Mouse (Mus musculus) forebrain, embryonic 13.5 days (tissue): Measurements from ENCODE around the gene Abhd17b. TPM values are rescaled to one million over a fixed set of nuclear protein-coding genes. Genes with fewer than 3 reads are reported as not detected.
"Not testable (repeated sequence)": the region's sequence is repeated elsewhere in the genome, so short reads cannot be mapped to it uniquely, and the experiment has no call there.

Experiments
- ATAC-seq: fragments of 200-750 bp; cut with Nextera tagmentation; 2 replicates; pipeline ENCODE4 v1.8.0; 2017
- H3K27ac ChIP-seq: fragments of 300-500 bp; sonication (generic); 2 replicates; pipeline ENCODE4 v1.5.1; 2015; ENCODE audit warnings: inconsistent platforms, mild to moderate bottlenecking, moderate library complexity
- H3K27me3 ChIP-seq: fragments of 300-500 bp; sonication (generic); 2 replicates; pipeline ENCODE4 v1.6.1; 2015; ENCODE audit warnings: mild to moderate bottlenecking, inconsistent platforms
- H3K36me3 ChIP-seq: fragments of 300-500 bp; sonication (generic); 2 replicates; pipeline ENCODE4 v1.6.1; 2015; ENCODE audit warnings: mild to moderate bottlenecking, inconsistent platforms; ENCODE audit not compliant: poor library complexity, severe bottlenecking
- H3K4me1 ChIP-seq: fragments of 300-500 bp; sonication (generic); 2 replicates; pipeline ENCODE4 v1.6.1; 2015; ENCODE audit warnings: inconsistent platforms
- H3K4me2 ChIP-seq: fragments of 300-500 bp; sonication (generic); 2 replicates; pipeline ENCODE4 v1.6.1; 2015; ENCODE audit warnings: inconsistent platforms, mild to moderate bottlenecking, moderate library complexity
- H3K4me3 ChIP-seq: fragments of 300-500 bp; sonication (generic); 2 replicates; pipeline ENCODE4 v1.5.1; 2015; ENCODE audit warnings: mild to moderate bottlenecking, inconsistent platforms
- H3K9ac ChIP-seq: fragments of 300-500 bp; sonication (generic); 2 replicates; pipeline ENCODE4 v1.6.1; 2015; ENCODE audit warnings: mild to moderate bottlenecking, inconsistent platforms
- H3K9me3 ChIP-seq: fragments of 300-500 bp; sonication (generic); replicated peaks from 2 replicates; pipeline ENCODE4 v1.6.1; 2016; ENCODE audit warnings: inconsistent platforms
- WGBS: fragments of 180-500 bp; shearing (Covaris S2); methylation state at CpG from one replicate; pipeline ENCODE4 v1.1.7; 2015; 5-methylcytosine and 5-hydroxymethylcytosine counted together
- polyA plus RNA-seq: library from polyadenylated mRNA; unstranded; fragments of >200 nt; fragmentation: Nextera tagmentation; extraction: Ambion mirVana; gene quantifications from 2 replicates; pipeline ENCODE4 v1.2.1, GENCODE M21; 2015

Abhd17b gene
- 35.1 and 40.0 TPM in 2 replicates for polyA plus RNA-seq

- Histone ChIP-seq H3K9ac (peak within 1 kb of the TSS; percentile 96), H3K27ac (peak within 1 kb of the TSS; percentile 99), H3K27me3 (no peaks in the 10 kb centered on the region), H3K4me3 (peak within 1 kb of the TSS; percentile 81), H3K4me1 (peaks cover 32% of the 10 kb centered on the region), H3K36me3 (no peaks in the 10 kb centered on the region), H3K4me2 (peak within 1 kb of the TSS; percentile 80), H3K9me3 (no peaks in the 10 kb centered on the region)
- WGBS: under 1% methylated on average over 70 of the region's 105 CpGs
- ATAC-seq: peak; percentile 59
Measured at GRCm38 (mm10) chr19:21653172-21653981, at the start of gene Abhd17b. Gene Abhd17b (plus strand): TSS chr19:21653185.

- Histone ChIP-seq H3K4me1 (peaks cover 25% of the 10 kb centered on the region), H3K9me3 (no peaks in the 10 kb centered on the region), H3K4me2 (no peak overlapping the region), H3K27ac (no peak overlapping the region), H3K27me3 (no peaks in the 10 kb centered on the region), H3K9ac (no peak overlapping the region), H3K36me3 (no peaks in the 10 kb centered on the region), H3K4me3 (no peak overlapping the region)
- ATAC-seq: no peak
- 74% methylated on average over 3 of the region's 3 CpGs for WGBS
Measured at GRCm38 (mm10) chr19:21603836-21604235, 49.1 kb upstream of the Abhd17b start.

- no peak for ATAC-seq
- Histone ChIP-seq H3K9me3 (no peaks in the 10 kb centered on the region), H3K9ac (no peak overlapping the region), H3K4me1 (peaks cover 12% of the 10 kb centered on the region), H3K27ac (no peak overlapping the region), H3K4me2 (no peak overlapping the region), H3K27me3 (no peaks in the 10 kb centered on the region), H3K36me3 (no peaks in the 10 kb centered on the region), H3K4me3 (no peak overlapping the region)
- WGBS: 92% methylated on average over 3 of the region's 3 CpGs
Measured at GRCm38 (mm10) chr19:21605294-21605693, 47.7 kb upstream of the Abhd17b start.

GRCm38 (mm10) chr19:21610240-21610639 lies 42.7 kb upstream of the Abhd17b start:
- Histone ChIP-seq H3K4me3 (no peak overlapping the region), H3K27ac (no peak overlapping the region), H3K9ac (no peak overlapping the region), H3K36me3 (no peaks in the 10 kb centered on the region), H3K4me1 (peaks cover 10% of the 10 kb centered on the region), H3K27me3 (no peaks in the 10 kb centered on the region), H3K4me2 (no peak overlapping the region), H3K9me3 (no peaks in the 10 kb centered on the region)
- ATAC-seq: no peak
- 73% methylated on average over 6 of the region's 6 CpGs for WGBS

GRCm38 (mm10) chr19:21611297-21611696 lies 41.7 kb upstream of the Abhd17b start:
- WGBS: 7% methylated on average over 6 of the region's 6 CpGs
- H3K9me3 ChIP-seq: no peaks in the 10 kb centered on the region
- H3K27me3 ChIP-seq: no peaks in the 10 kb centered on the region
- H3K9ac ChIP-seq: no peak overlapping the region
- H3K4me1 ChIP-seq: peaks cover 10% of the 10 kb centered on the region
- no peak overlapping the region for H3K27ac ChIP-seq
- no peak for ATAC-seq
- no peak overlapping the region for H3K4me2 ChIP-seq
- H3K36me3 ChIP-seq: no peaks in the 10 kb centered on the region
- no peak overlapping the region for H3K4me3 ChIP-seq

GRCm38 (mm10) chr19:21611725-21612575 lies 41.0 kb upstream of the Abhd17b start:
- Histone ChIP-seq H3K9ac (no peak overlapping the region), H3K4me3 (no peak overlapping the region), H3K36me3 (no peaks in the 10 kb centered on the region), H3K4me1 (peaks cover 10% of the 10 kb centered on the region), H3K9me3 (no peaks in the 10 kb centered on the region), H3K4me2 (no peak overlapping the region), H3K27me3 (no peaks in the 10 kb centered on the region), H3K27ac (no peak overlapping the region)
- ATAC-seq: peak; percentile 48; the same call in 1 of the 2 replicates
- WGBS: 35% methylated on average over 9 of the region's 9 CpGs

- Histone ChIP-seq H3K36me3 (peaks cover 6% of the 10 kb centered on the region; the same call in 1 of the 2 replicates), H3K4me2 (no peak overlapping the region), H3K27me3 (no peaks in the 10 kb centered on the region), H3K9me3 (no peaks in the 10 kb centered on the region; the same call in 1 of the 2 replicates), H3K9ac (no peak overlapping the region), H3K4me3 (no peak overlapping the region), H3K27ac (no peak overlapping the region), H3K4me1 (peaks cover 10% of the 10 kb centered on the region)
- WGBS: 93% methylated on average over 3 of the region's 3 CpGs
- ATAC-seq: no peak
Measured at GRCm38 (mm10) chr19:21615801-21616200, 37.2 kb upstream of the Abhd17b start.

- no peak overlapping the region for H3K27ac ChIP-seq
- H3K4me2 ChIP-seq: no peak overlapping the region
- 0 out of 2 replicates have a peak, but pooled peaks cover 3% of the 10 kb centered on the region for H3K4me1 ChIP-seq
- no peak overlapping the region for H3K4me3 ChIP-seq
- WGBS: 89% methylated on average over 3 of the region's 3 CpGs
- no peaks in the 10 kb centered on the region for H3K27me3 ChIP-seq
- H3K9me3 ChIP-seq: no peaks in the 10 kb centered on the region
- no peaks in the 10 kb centered on the region for H3K36me3 ChIP-seq
- ATAC-seq: no peak
- H3K9ac ChIP-seq: no peak overlapping the region
Measured at GRCm38 (mm10) chr19:21623410-21624147, 29.4 kb upstream of the Abhd17b start.

- H3K27me3 ChIP-seq: no peaks in the 10 kb centered on the region
- H3K4me3 ChIP-seq: no peak overlapping the region
- H3K4me2 ChIP-seq: no peak overlapping the region
- no peak overlapping the region for H3K27ac ChIP-seq
- no peaks in the 10 kb centered on the region for H3K36me3 ChIP-seq
- 0 out of 2 replicates have a peak, but pooled peaks cover 3% of the 10 kb centered on the region for H3K4me1 ChIP-seq
- no peaks in the 10 kb centered on the region for H3K9me3 ChIP-seq
- no peak overlapping the region for H3K9ac ChIP-seq
- WGBS: 92% methylated on average over 4 of the region's 4 CpGs
- ATAC-seq: no peak
Measured at GRCm38 (mm10) chr19:21624148-21624535, 28.8 kb upstream of the Abhd17b start.

GRCm38 (mm10) chr19:21626271-21626988 lies 26.6 kb upstream of the Abhd17b start:
- Histone ChIP-seq H3K4me2 (no peak overlapping the region), H3K27ac (no peak overlapping the region), H3K9me3 (no peaks in the 10 kb centered on the region), H3K9ac (no peak overlapping the region), H3K4me3 (no peak overlapping the region), H3K4me1 (peaks cover 9% of the 10 kb centered on the region; the same call in 1 of the 2 replicates), H3K27me3 (no peaks in the 10 kb centered on the region), H3K36me3 (no peaks in the 10 kb centered on the region)
- 86% methylated on average over 6 of the region's 6 CpGs for WGBS
- no peak for ATAC-seq

GRCm38 (mm10) chr19:21628440-21628839 lies 24.5 kb upstream of the Abhd17b start:
- H3K27ac ChIP-seq, H3K27me3 ChIP-seq, H3K36me3 ChIP-seq, H3K9ac ChIP-seq, H3K4me2 ChIP-seq, H3K4me1 ChIP-seq, H3K4me3 ChIP-seq, H3K9me3 ChIP-seq: not testable (repeated sequence)
- ATAC-seq: 0 out of 2 replicates have a peak, but pooled peaks have one; percentile 10
- WGBS: 68% methylated on average over 11 of the region's 11 CpGs
